Comparison of ENCODE assay signal across 8 mouse cellular contexts in the genomic region with DNA sequence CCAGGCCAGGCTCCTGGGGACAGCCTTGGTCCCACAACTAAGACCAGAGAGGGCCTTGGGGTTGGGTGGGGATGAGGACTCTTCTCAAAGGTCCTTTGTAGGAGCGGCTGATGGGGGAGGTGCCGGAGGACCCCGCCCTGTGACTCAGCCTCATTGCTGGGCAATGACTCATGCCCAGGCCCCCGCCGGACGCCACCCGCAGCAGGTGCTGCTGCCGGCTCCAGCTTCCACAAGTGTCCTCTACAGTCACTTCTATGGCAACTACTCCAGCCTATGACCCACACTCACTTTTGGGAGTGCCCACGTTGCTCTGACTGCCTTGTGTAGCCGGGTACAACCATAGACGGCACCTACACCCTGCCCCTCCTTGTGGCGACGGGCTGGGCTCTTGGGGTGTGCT. TPM values are rescaled to one million over a fixed set of nuclear protein-coding genes. Genes with fewer than 3 reads are reported as not detected.
DNase-seq lines count a peak whose midpoint lies in the region; ATAC-seq and TF ChIP-seq lines count a peak whose summit lies in the region.

No protein-coding gene starts in this region.

- no peaks in the 10 kb centered on the region for H3K9me3 ChIP-seq in hindbrain, embryonic 15.5 days
- H3K9me3 ChIP-seq in liver, embryonic 11.5 days (ENCODE audit: control insufficient read depth, low read length), result no peaks in the 10 kb centered on the region

- DNase-seq in cerebellum, postnatal 10 days, result peak; percentile 26 to 38
- no peak for DNase-seq in cerebellum, adult 11-12 months
- DNase-seq in adrenal gland, postnatal 14 days, result peak; percentile 85
- peak; percentile 89 for DNase-seq in gastrocnemius, adult 2 months
- DNase-seq in liver, embryonic 11.5 days (ENCODE audit: low spot score), result peak; percentile 64
- DNase-seq in monocyte, adult 2 months (ENCODE audit: low read depth in 1 of 2, low spot score in 2 of 2), result peak; percentile 81 to 83
- no peak for DNase-seq in right cerebral cortex, postnatal 14 days

- intact Hi-C loops in gastrocnemius, adult 2 months (cut with DNase I), result no loop called here

- WGBS in hindbrain, embryonic 15.5 days, result 37% methylated on average over 13 of the region's 13 CpGs
- WGBS in liver, embryonic 11.5 days, result 33% methylated on average over 13 of the region's 13 CpGs

- no peak overlapping the region for H3K9ac ChIP-seq in hindbrain, embryonic 15.5 days
- peak overlapping the region; percentile 70 for H3K9ac ChIP-seq in liver, embryonic 11.5 days (ENCODE audit: low read depth, low read length)

- peak; percentile 47 for ATAC-seq in hindbrain, embryonic 15.5 days (ENCODE audit: low FRiP score, low read depth)
- ATAC-seq in liver, embryonic 11.5 days (replicated peaks; ENCODE audit: low FRiP score), result peak; percentile 71

- H3K4me1 ChIP-seq in hindbrain, embryonic 15.5 days (replicated peaks), result peaks cover 13% of the 10 kb centered on the region
- H3K4me1 ChIP-seq in liver, embryonic 11.5 days (replicated peaks; ENCODE audit: control insufficient read depth, insufficient read depth, low read length), result peaks cover 14% of the 10 kb centered on the region

- H3K36me3 ChIP-seq in hindbrain, embryonic 15.5 days, result no peaks in the 10 kb centered on the region
- H3K36me3 ChIP-seq in liver, embryonic 11.5 days (ENCODE audit: control insufficient read depth, insufficient read depth, low read length), result no peaks in the 10 kb centered on the region

- TF ChIP-seq CTCF in gastrocnemius, adult 2 months (IDR thresholded peaks at IDR 0.05), result no peak

- H3K4me3 ChIP-seq in gastrocnemius, adult 2 months, result peak overlapping the region; percentile 73
- no peak overlapping the region for H3K4me3 ChIP-seq in hindbrain, embryonic 15.5 days
- H3K4me3 ChIP-seq in liver, embryonic 11.5 days (ENCODE audit: low read depth, low read length), result peak overlapping the region; percentile 40

- peak overlapping the region; percentile 43 for H3K4me2 ChIP-seq in hindbrain, embryonic 15.5 days
- peak overlapping the region; percentile 63 for H3K4me2 ChIP-seq in liver, embryonic 11.5 days

- H3K27me3 ChIP-seq in hindbrain, embryonic 15.5 days, result 0 out of 2 replicates have a peak, but pooled peaks cover 3% of the 10 kb centered on the region
- H3K27me3 ChIP-seq in liver, embryonic 11.5 days (replicated peaks; ENCODE audit: control insufficient read depth, insufficient read depth, low read length), result no peaks in the 10 kb centered on the region

- peak overlapping the region; percentile 90 for H3K27ac ChIP-seq in gastrocnemius, adult 2 months
- peak overlapping the region; percentile 60 for H3K27ac ChIP-seq in hindbrain, embryonic 15.5 days (replicated peaks)
- H3K27ac ChIP-seq in liver, embryonic 11.5 days (ENCODE audit: low read depth, low read length), result peak overlapping the region; percentile 85

RNA-seq across cellular contexts. Expression of a gene that starts 7.0 kb away (rescaled TPM):
- total RNA-seq in adrenal gland, postnatal 14 days (2021), result 0.67 and 1.2 TPM in 2 replicates
- not detected for total RNA-seq in gastrocnemius, adult 2 months (2021)
- 8.0 and 8.7 TPM in 2 replicates for polyA plus RNA-seq in hindbrain, embryonic 15.5 days (2015; fragmentation: Nextera tagmentation; extraction: Ambion mirVana)
- polyA plus RNA-seq in liver, embryonic 11.5 days (2014; fragmentation: Nextera tagmentation; extraction: Ambion mirVana), result 1.2 and 1.8 TPM in 2 replicates

RNA-seq across cellular contexts. Expression of a gene that starts 44.2 kb away (rescaled TPM):
- total RNA-seq in adrenal gland, postnatal 14 days (2021), result 0.49 and 0.82 TPM in 2 replicates
- under 1 TPM; 0.28 to 0.50 TPM for total RNA-seq in gastrocnemius, adult 2 months (2021)
- polyA plus RNA-seq in hindbrain, embryonic 15.5 days (2015; fragmentation: Nextera tagmentation; extraction: Ambion mirVana), result 2.3 and 2.8 TPM in 2 replicates
- 0.36 and 0.47 TPM in 2 replicates for polyA plus RNA-seq in liver, embryonic 11.5 days (2014; fragmentation: Nextera tagmentation; extraction: Ambion mirVana)

RNA-seq across cellular contexts. Expression of a gene that starts 44.3 kb away (rescaled TPM):
- 23.8 and 31.0 TPM in 2 replicates for total RNA-seq in adrenal gland, postnatal 14 days (2021)
- 10 to 100 TPM; 16.8 to 18.6 TPM for total RNA-seq in gastrocnemius, adult 2 months (2021)
- 41.5 and 47.1 TPM in 2 replicates for polyA plus RNA-seq in hindbrain, embryonic 15.5 days (2015; fragmentation: Nextera tagmentation; extraction: Ambion mirVana)
- 13.7 and 14.1 TPM in 2 replicates for polyA plus RNA-seq in liver, embryonic 11.5 days (2014; fragmentation: Nextera tagmentation; extraction: Ambion mirVana)

RNA-seq across cellular contexts. Expression of a gene that starts 44.8 kb away (rescaled TPM):
- 32.3 and 39.5 TPM in 2 replicates for total RNA-seq in adrenal gland, postnatal 14 days (2021)
- 1 to 10 TPM; 5.2 to 8.6 TPM for total RNA-seq in gastrocnemius, adult 2 months (2021)
- polyA plus RNA-seq in hindbrain, embryonic 15.5 days (2015; fragmentation: Nextera tagmentation; extraction: Ambion mirVana), result 23.3 and 24.9 TPM in 2 replicates
- 7.9 and 9.1 TPM in 2 replicates for polyA plus RNA-seq in liver, embryonic 11.5 days (2014; fragmentation: Nextera tagmentation; extraction: Ambion mirVana)

RNA-seq across cellular contexts. Expression of a gene that starts 57.5 kb away (rescaled TPM):
- 251 and 255 TPM in 2 replicates for total RNA-seq in adrenal gland, postnatal 14 days (2021)
- total RNA-seq in gastrocnemius, adult 2 months (2021), result 100 to 1,000 TPM; 187 to 222 TPM
- polyA plus RNA-seq in hindbrain, embryonic 15.5 days (2015; fragmentation: Nextera tagmentation; extraction: Ambion mirVana), result 245 and 260 TPM in 2 replicates
- 323 and 339 TPM in 2 replicates for polyA plus RNA-seq in liver, embryonic 11.5 days (2014; fragmentation: Nextera tagmentation; extraction: Ambion mirVana)

Comparison
In these comparisons a context has a peak if more than half of its experiments do, and no peak if none do; other contexts are left out.
1. DNase-seq: peak in cerebellum, postnatal 10 days (2 of 2), adrenal gland, postnatal 14 days (single experiment), gastrocnemius, adult 2 months (single experiment), liver, embryonic 11.5 days (single experiment) and monocyte, adult 2 months (2 of 2); none in cerebellum, adult 11-12 months (single experiment) and right cerebral cortex, postnatal 14 days (single experiment).
2. Peak in every context shown above with its lines, with median percentiles within 50 percentile points of each other: H3K27ac ChIP-seq.